Mouse (Mus musculus) CD4-positive, CD25-positive, alpha-beta regulatory T cell, adult 9 weeks (primary cell): Measurements from ENCODE around the gene Wfdc6b. TPM values are rescaled to one million over a fixed set of nuclear protein-coding genes. Genes with fewer than 3 reads are reported as not detected.

Experiments
- polyA plus RNA-seq: library from polyadenylated mRNA; unstranded; fragments of 100-300 nt; shearing (Covaris generic); gene quantifications from one replicate; pipeline ENCODE4 v1.2.1, GENCODE M21; 2017

Wfdc6b gene
- not detected for polyA plus RNA-seq

DNA sequence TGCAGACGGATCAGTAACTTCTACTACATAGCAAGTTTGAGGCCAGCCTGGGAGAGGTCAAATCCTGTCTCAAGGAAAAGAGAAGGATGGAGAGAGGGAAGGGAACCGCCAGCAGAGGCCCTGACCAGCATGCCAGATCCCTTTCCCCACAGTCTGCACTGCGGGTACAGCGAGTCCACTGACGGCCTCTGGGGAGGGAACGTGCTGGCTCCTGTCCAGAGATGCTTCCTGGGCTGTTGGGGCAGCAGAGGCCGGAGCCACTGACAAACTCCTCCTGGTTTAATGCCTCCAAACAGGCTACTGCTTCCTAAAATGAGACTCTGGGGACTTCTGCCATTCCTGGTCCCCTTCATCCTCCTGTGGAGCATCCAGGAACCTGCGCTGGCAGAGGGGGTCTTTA lies at the start of gene Wfdc6b, which contains the start of gene Wfdc8:
Gene Wfdc6b, plus strand, starts transcription at position 52 of the 400 bp plus-strand sequence.
Gene Wfdc8, minus strand, starts transcription at position 156 of the 400 bp plus-strand sequence.

GRCm38 (mm10) chr2:164573359-164573758 lies 40.0 kb upstream of the Wfdc6b start, which contains the start of gene Spint3:
Gene Spint3, minus strand, starts transcription at chr2:164573459.

GRCm38 (mm10) chr2:164585025-164585725 lies 28.1 kb upstream of the Wfdc6b start, which contains the start of gene Wfdc6a:
Gene Wfdc6a, minus strand, starts transcription at chr2:164585447.

DNA sequence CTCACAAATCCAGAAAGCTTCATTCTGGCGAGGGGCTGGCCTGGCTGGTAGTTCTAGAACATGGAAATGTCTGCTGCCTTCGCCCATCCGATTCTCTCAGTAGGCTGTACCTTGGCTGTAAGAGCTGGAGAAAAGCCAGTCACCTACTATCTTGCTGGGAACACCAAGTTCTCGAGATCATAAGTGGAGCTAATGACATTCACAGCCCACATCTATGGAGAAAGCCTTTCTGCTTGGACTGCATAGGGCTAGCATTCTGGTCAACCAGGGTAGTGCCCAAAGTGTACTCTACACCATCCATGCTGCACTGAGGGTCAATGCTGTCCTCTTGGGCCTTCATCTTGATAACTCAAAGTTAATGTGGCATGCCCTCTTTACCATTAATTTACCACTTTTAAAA lies 19.8 kb upstream of the Wfdc6b start, which contains the start of gene Eppin:
Gene Eppin, minus strand, starts transcription at position 101 of the 400 bp plus-strand sequence.

GRCm38 (mm10) chr2:164638696-164639095 lies 25.4 kb downstream of the Wfdc6b start, which contains the start of gene Wfdc16:
Gene Wfdc16, minus strand, starts transcription at chr2:164638796.

DNA sequence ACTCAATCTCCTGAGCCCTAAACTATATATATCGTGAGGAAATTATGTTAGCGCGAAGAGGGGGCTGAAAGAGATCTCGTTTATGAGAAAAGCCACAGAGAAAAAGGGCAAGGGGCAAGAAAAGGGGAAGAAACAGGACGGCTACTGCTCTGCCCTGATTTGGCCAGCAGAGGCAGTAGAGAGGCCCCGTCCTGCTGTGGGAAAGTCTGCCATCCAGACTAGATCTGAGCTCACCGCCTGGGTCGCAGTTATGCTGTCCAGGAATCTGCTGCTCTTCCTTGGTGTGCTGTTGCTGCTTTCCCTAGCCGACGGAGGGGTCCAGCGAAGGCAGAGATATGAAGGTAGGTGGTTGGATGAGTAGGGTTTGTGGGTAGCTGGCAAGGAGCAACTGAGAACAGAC lies 42.5 kb downstream of the Wfdc6b start, which contains the start of gene Wfdc10:
Gene Wfdc10, plus strand, starts transcription at position 189 of the 400 bp plus-strand sequence.

DNA sequence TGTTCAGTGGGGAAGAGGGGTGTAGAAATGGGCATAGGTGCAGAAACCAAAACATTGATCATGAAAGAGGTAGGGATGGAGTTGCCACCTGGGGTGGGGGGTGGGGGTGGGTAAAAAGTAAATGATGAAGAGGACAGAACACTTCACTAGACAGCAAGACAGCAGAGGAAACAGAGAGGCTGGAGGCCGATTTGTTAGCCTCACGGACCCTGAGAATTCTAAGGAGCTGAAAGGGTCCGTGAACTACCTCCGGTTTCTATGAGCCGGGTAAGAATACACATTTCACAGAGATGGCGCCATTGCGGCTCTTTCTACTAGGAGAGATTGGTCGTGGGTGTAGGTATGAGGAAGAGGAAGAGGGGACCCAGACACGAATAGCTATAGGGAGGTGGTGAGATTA lies 43.2 kb downstream of the Wfdc6b start, which contains the start of gene Wfdc9:
Gene Wfdc9, minus strand, starts transcription at position 101 of the 400 bp plus-strand sequence.

Other genes with a start within 250 kb of the Wfdc6b start
- gene Slpi, start 224.4 kb upstream of the Wfdc6b start, polyA plus RNA-seq, result 5.8 TPM
- not detected for gene Rbpjl, start 210.4 kb upstream of the Wfdc6b start, polyA plus RNA-seq
- not detected for gene Matn4, start 208.4 kb upstream of the Wfdc6b start, polyA plus RNA-seq
- gene Sdc4, start 169.6 kb upstream of the Wfdc6b start, polyA plus RNA-seq, result 25.2 TPM
- 18.6 TPM for gene Sys1, start 156.6 kb upstream of the Wfdc6b start, polyA plus RNA-seq
- gene Gm20458, start 152.6 kb upstream of the Wfdc6b start, polyA plus RNA-seq, result not detected
- not detected for gene Trp53tg5, start 139.8 kb upstream of the Wfdc6b start, polyA plus RNA-seq
- 4.5 TPM for gene Dbndd2, start 127.4 kb upstream of the Wfdc6b start, polyA plus RNA-seq
- 38.2 TPM for gene Pigt, start 116.0 kb upstream of the Wfdc6b start, polyA plus RNA-seq
- 2.6 TPM for gene Wfdc2, start 51.1 kb upstream of the Wfdc6b start, polyA plus RNA-seq
- not detected for gene Spint3, start 40.1 kb upstream of the Wfdc6b start, polyA plus RNA-seq
- not detected for gene Wfdc6a, start 28.1 kb upstream of the Wfdc6b start, polyA plus RNA-seq
- not detected for gene Eppin, start 19.9 kb upstream of the Wfdc6b start, polyA plus RNA-seq
- not detected for gene Wfdc8, start 104 bp downstream of the Wfdc6b start, polyA plus RNA-seq
- not detected for gene Wfdc16, start 25.3 kb downstream of the Wfdc6b start, polyA plus RNA-seq
- not detected for gene Wfdc10, start 42.5 kb downstream of the Wfdc6b start, polyA plus RNA-seq
- gene Wfdc9, start 43.1 kb downstream of the Wfdc6b start, polyA plus RNA-seq, result not detected
- not detected for gene Wfdc11, start 60.6 kb downstream of the Wfdc6b start, polyA plus RNA-seq
- gene Wfdc13, start 71.6 kb downstream of the Wfdc6b start, polyA plus RNA-seq, result not detected
- not detected for gene Spint4, start 85.0 kb downstream of the Wfdc6b start, polyA plus RNA-seq
- gene Spint5, start 101.8 kb downstream of the Wfdc6b start, polyA plus RNA-seq, result not detected
- gene Wfdc3, start 132.4 kb downstream of the Wfdc6b start, polyA plus RNA-seq, result not detected
- gene Dnttip1, start 132.5 kb downstream of the Wfdc6b start, polyA plus RNA-seq, result 10.4 TPM
- 8.4 TPM for gene Ube2c, start 156.4 kb downstream of the Wfdc6b start, polyA plus RNA-seq
- not detected for gene Tnnc2, start 166.4 kb downstream of the Wfdc6b start, polyA plus RNA-seq
- 6.5 TPM for gene Snx21, start 172.3 kb downstream of the Wfdc6b start, polyA plus RNA-seq
- 43.9 TPM for gene Acot8, start 191.4 kb downstream of the Wfdc6b start, polyA plus RNA-seq
- 9.8 TPM for gene Zswim3, start 191.6 kb downstream of the Wfdc6b start, polyA plus RNA-seq
- 27.5 TPM for gene Zswim1, start 209.2 kb downstream of the Wfdc6b start, polyA plus RNA-seq
- 0.72 TPM for gene Spata25, start 215.0 kb downstream of the Wfdc6b start, polyA plus RNA-seq
- 218 TPM for gene Ctsa, start 219.4 kb downstream of the Wfdc6b start, polyA plus RNA-seq
- 2.6 TPM for gene Neurl2, start 219.9 kb downstream of the Wfdc6b start, polyA plus RNA-seq
- gene Pltp, start 244.2 kb downstream of the Wfdc6b start, polyA plus RNA-seq, result 0.98 TPM